Mouse (Mus musculus) MEL (cell line): ENCODE measurements around the gene P2ry4.

Experiments used
- CHD1 ChIP-seq: IDR thresholded peaks from 2 replicates; pipeline ENCODE4 v1.6.1; 2012; ENCODE audit warnings: low read depth, mild to moderate bottlenecking, inconsistent platforms, low read length, improper control_type of control experiment
- GATA1 ChIP-seq: IDR thresholded peaks from 2 replicates; pipeline ENCODE4 v1.6.1; 2011; ENCODE audit warnings: low read depth, low read length, improper control_type of control experiment
- MAX ChIP-seq: IDR thresholded peaks from 2 replicates; pipeline ENCODE4 v1.6.1; 2011; ENCODE audit warnings: low read length, improper control_type of control experiment
- MEF2A ChIP-seq: IDR thresholded peaks from 2 replicates; pipeline ENCODE4 v1.6.1; 2014; ENCODE audit warnings: low read depth, mild to moderate bottlenecking, inconsistent platforms, low read length, improper control_type of control experiment; ENCODE audit not compliant: poor library complexity, insufficient replicate concordance, severe bottlenecking; ENCODE audit errors: extremely low read depth
- USF1 ChIP-seq: IDR thresholded peaks from 2 replicates; pipeline ENCODE4 v1.6.1; 2014; ENCODE audit warnings: low read depth, mild to moderate bottlenecking, inconsistent platforms, low read length, improper control_type of control experiment, moderate library complexity

DNA sequence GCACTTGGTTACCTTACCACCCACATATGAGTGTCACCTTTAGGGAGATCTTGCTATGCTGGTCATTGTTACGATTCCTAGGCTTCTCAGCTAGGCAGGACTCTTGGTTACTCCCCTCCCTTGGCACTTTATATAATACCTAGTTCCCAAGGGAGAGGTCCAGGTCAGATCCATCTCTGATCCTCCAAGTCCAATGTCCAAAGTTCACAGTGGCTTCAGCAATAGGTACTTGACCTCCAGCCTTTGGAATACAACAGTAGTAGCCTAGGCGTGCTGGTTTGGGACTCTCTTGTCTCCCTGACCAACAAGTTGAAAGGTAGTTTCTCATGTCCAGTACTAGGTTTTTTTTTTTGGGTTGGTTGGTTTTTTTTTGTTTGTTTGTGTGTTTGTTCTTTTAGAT is 34.4 kb upstream of the P2ry4 start:
- TF ChIP-seq CHD1 (no peak), MAX (no peak), GATA1 (no peak), MEF2A (no peak), USF1 (no peak)
